In genomic region chr7:98943687-98944086, GRCm38 (mm10) we compare ENCODE assay signal across 12 mouse cellular contexts.
"Had no signal": no experiment of that assay in that cellular context is flagged by ENCODE, and none has a peak within 500 bp of the region (broad histone marks: within the 10 kb centered on the region; RNA-seq: fewer than 3 reads in every experiment).

No protein-coding gene starts in this region.

- H3K9me3 ChIP-seq: limb, embryonic 12.5 days; liver, embryonic 13.5 days; lung, embryonic 15.5 days; midbrain, embryonic 12.5 days; neural tube, embryonic 13.5 days; stomach, embryonic 15.5 days had no signal

- H3K36me3 ChIP-seq: limb, embryonic 12.5 days; liver, embryonic 13.5 days; lung, embryonic 15.5 days; midbrain, embryonic 12.5 days; neural tube, embryonic 13.5 days; stomach, embryonic 15.5 days had no signal

- H3K27ac ChIP-seq: limb, embryonic 12.5 days; liver, embryonic 13.5 days; lung, embryonic 15.5 days; midbrain, embryonic 12.5 days; neural tube, embryonic 13.5 days; stomach, embryonic 15.5 days had no signal

- DNase-seq: kidney, postnatal 25 days; liver; liver, embryonic 13.5 days; liver, postnatal 0 days; retina, postnatal 1 day; thymus, postnatal 36 days had no signal

- H3K27me3 ChIP-seq: limb, embryonic 12.5 days; liver, embryonic 13.5 days; lung, embryonic 15.5 days; midbrain, embryonic 12.5 days; neural tube, embryonic 13.5 days; stomach, embryonic 15.5 days had no signal

- ATAC-seq: liver, postnatal 0 days; midbrain, embryonic 16.5 days had no signal

- H3K4me1 ChIP-seq: liver, embryonic 13.5 days; midbrain, embryonic 12.5 days; stomach, embryonic 15.5 days had no signal

- H3K4me3 ChIP-seq: limb, embryonic 12.5 days; liver, embryonic 13.5 days; lung, embryonic 15.5 days; midbrain, embryonic 12.5 days; neural tube, embryonic 13.5 days; stomach, embryonic 15.5 days had no signal
